Mouse (Mus musculus) embryonic facial prominence, embryonic 12.5 days (tissue): ENCODE results near the gene Pxn. TPM values are rescaled to one million over a fixed set of nuclear protein-coding genes. Genes with fewer than 3 reads are reported as not detected.
A peak's percentile ranks its signal among the peaks of the same experiment; 100 is the strongest.
"Not testable (repeated sequence)": the region's sequence is repeated elsewhere in the genome, so short reads cannot be mapped to it uniquely, and the experiment has no call there.

Experiments
- ATAC-seq: fragments of 200-750 bp; cut with Nextera tagmentation; 2 replicates; pipeline ENCODE4 v1.8.0; 2017; ENCODE audit not compliant: insufficient number of reproducible peaks, insufficient read depth, low FRiP score, low TSS enrichment
- H3K27ac ChIP-seq: fragments of 300-500 bp; sonication (generic); 2 replicates; pipeline ENCODE4 v1.5.1; 2016; ENCODE audit warnings: mild to moderate bottlenecking
- H3K27me3 ChIP-seq: fragments of 300-500 bp; sonication (generic); 2 replicates; pipeline ENCODE4 v1.6.1; 2016; ENCODE audit warnings: mild to moderate bottlenecking, moderate library complexity
- H3K36me3 ChIP-seq: fragments of 300-500 bp; sonication (generic); 2 replicates; pipeline ENCODE4 v1.6.1; 2016; ENCODE audit warnings: mild to moderate bottlenecking
- H3K4me1 ChIP-seq: fragments of 300-500 bp; sonication (generic); 2 replicates; pipeline ENCODE4 v1.6.1; 2016
- H3K4me2 ChIP-seq: fragments of 300-500 bp; sonication (generic); replicated peaks from 2 replicates; pipeline ENCODE4 v1.6.1; 2016; ENCODE audit warnings: mild to moderate bottlenecking, moderate library complexity
- H3K4me3 ChIP-seq: fragments of 300-500 bp; sonication (generic); 2 replicates; pipeline ENCODE4 v1.5.1; 2016; ENCODE audit warnings: mild to moderate bottlenecking
- H3K9ac ChIP-seq: fragments of 300-500 bp; sonication (generic); 2 replicates; pipeline ENCODE4 v1.6.1; 2016; ENCODE audit warnings: mild to moderate bottlenecking, moderate library complexity
- H3K9me3 ChIP-seq: fragments of 300-500 bp; sonication (generic); 2 replicates; pipeline ENCODE4 v1.6.1; 2016; ENCODE audit warnings: mild to moderate bottlenecking, moderate library complexity
- WGBS: fragments of 180-500 bp; shearing (Covaris S2); methylation state at CpG from one replicate; pipeline ENCODE4 v1.1.7; 2016; 5-methylcytosine and 5-hydroxymethylcytosine counted together
- polyA plus RNA-seq: library from polyadenylated mRNA; unstranded; fragments of >200 nt; fragmentation: Nextera tagmentation; extraction: Ambion mirVana; gene quantifications from 2 replicates; pipeline ENCODE4 v1.2.1, GENCODE M21; 2016

Pxn gene
- polyA plus RNA-seq, 1 experiment from 2014 or later, result 47.1 TPM

- H3K4me2 ChIP-seq, result no peak overlapping the region
Observed at GRCm38 (mm10) chr5:115487942-115488580, 18.4 kb upstream of the Pxn start.

GRCm38 (mm10) chr5:115488841-115489698, 17.4 kb upstream of the Pxn start:
- peak; percentile 47 for ATAC-seq
- under 1% methylated on average over 39 of the region's 39 CpGs for WGBS
- peak overlapping the region; percentile 62; the same call in 1 of the 2 replicates for H3K9ac ChIP-seq
- H3K36me3 ChIP-seq, result no peaks in the 10 kb centered on the region
- peak overlapping the region; percentile 35 for H3K4me3 ChIP-seq
- no peaks in the 10 kb centered on the region for H3K27me3 ChIP-seq
- peak overlapping the region; percentile 55 for H3K4me2 ChIP-seq
- H3K9me3 ChIP-seq, result no peaks in the 10 kb centered on the region
- H3K4me1 ChIP-seq, result peaks cover 28% of the 10 kb centered on the region
- H3K27ac ChIP-seq, result peak overlapping the region; percentile 100

More at GRCm38 (mm10) chr5:115487942-115488580, 18.4 kb upstream of the Pxn start:
- Histone ChIP-seq H3K4me3 (no peak overlapping the region), H3K4me1 (peaks cover 20% of the 10 kb centered on the region), H3K36me3 (no peaks in the 10 kb centered on the region), H3K27ac (peak overlapping the region; percentile 100; the same call in 1 of the 2 replicates), H3K27me3 (0 out of 2 replicates have a peak, but pooled peaks cover 1% of the 10 kb centered on the region), H3K9me3 (no peaks in the 10 kb centered on the region), H3K9ac (no peak overlapping the region)
- WGBS, result 74% methylated on average over 9 of the region's 9 CpGs
- no peak for ATAC-seq

- Histone ChIP-seq H3K27me3 (no peaks in the 10 kb centered on the region), H3K9me3 (no peaks in the 10 kb centered on the region), H3K9ac (peak overlapping the region; percentile 62), H3K4me1 (peaks cover 29% of the 10 kb centered on the region), H3K4me3 (peak overlapping the region; percentile 35), H3K36me3 (no peaks in the 10 kb centered on the region), H3K4me2 (peak overlapping the region; percentile 55), H3K27ac (peak overlapping the region; percentile 100)
- ATAC-seq, result peak; percentile 77
- under 1% methylated on average over 50 of the region's 50 CpGs for WGBS
Observed at GRCm38 (mm10) chr5:115489699-115490637, 16.5 kb upstream of the Pxn start.

GRCm38 (mm10) chr5:115490638-115491000, 15.9 kb upstream of the Pxn start:
- ATAC-seq, result no peak
- 11% methylated on average over 8 of the region's 8 CpGs for WGBS
- H3K4me3 ChIP-seq, result no peak overlapping the region
- peak overlapping the region; percentile 55 for H3K4me2 ChIP-seq
- no peak overlapping the region for H3K9ac ChIP-seq
- no peaks in the 10 kb centered on the region for H3K9me3 ChIP-seq
- H3K36me3 ChIP-seq, result no peaks in the 10 kb centered on the region
- peaks cover 29% of the 10 kb centered on the region for H3K4me1 ChIP-seq
- H3K27me3 ChIP-seq, result no peaks in the 10 kb centered on the region
- H3K27ac ChIP-seq, result no peak overlapping the region

- Histone ChIP-seq H3K27me3 (no peaks in the 10 kb centered on the region), H3K4me1 (peaks cover 29% of the 10 kb centered on the region), H3K9ac (no peak overlapping the region), H3K4me3 (no peak overlapping the region), H3K4me2 (peak overlapping the region; percentile 55; the same call in 1 of the 2 replicates), H3K36me3 (no peaks in the 10 kb centered on the region), H3K27ac (no peak overlapping the region), H3K9me3 (no peaks in the 10 kb centered on the region)
- no peak for ATAC-seq
- 37% methylated on average over 5 of the region's 5 CpGs for WGBS
Observed at GRCm38 (mm10) chr5:115491076-115491475, 15.4 kb upstream of the Pxn start.

GRCm38 (mm10) chr5:115491771-115492322, 14.6 kb upstream of the Pxn start:
- Histone ChIP-seq H3K9me3 (no peaks in the 10 kb centered on the region), H3K27me3 (no peaks in the 10 kb centered on the region), H3K4me3 (peak overlapping the region; percentile 15), H3K4me1 (peaks cover 29% of the 10 kb centered on the region), H3K27ac (0 out of 2 replicates have a peak overlapping the region, but pooled peaks have one; percentile 17), H3K9ac (peak overlapping the region; percentile 19; the same call in 1 of the 2 replicates), H3K36me3 (no peaks in the 10 kb centered on the region), H3K4me2 (peak overlapping the region; percentile 59)
- 4% methylated on average over 28 of the region's 28 CpGs for WGBS
- ATAC-seq, result no peak; the same call in 1 of the 2 replicates

GRCm38 (mm10) chr5:115492711-115493335, 13.7 kb upstream of the Pxn start:
- Histone ChIP-seq H3K27me3 (no peaks in the 10 kb centered on the region), H3K27ac (peak overlapping the region; percentile 80), H3K9ac (no peak overlapping the region), H3K4me1 (peaks cover 29% of the 10 kb centered on the region), H3K9me3 (no peaks in the 10 kb centered on the region), H3K4me2 (no peak overlapping the region), H3K4me3 (no peak overlapping the region), H3K36me3 (no peaks in the 10 kb centered on the region)
- ATAC-seq, result no peak
- 64% methylated on average over 6 of the region's 6 CpGs for WGBS

- H3K36me3 ChIP-seq, result no peaks in the 10 kb centered on the region
- WGBS, result 33% methylated on average over 5 of the region's 5 CpGs
- no peak overlapping the region for H3K4me3 ChIP-seq
- H3K27me3 ChIP-seq, result no peaks in the 10 kb centered on the region
- peaks cover 29% of the 10 kb centered on the region for H3K4me1 ChIP-seq
- H3K27ac ChIP-seq, result peak overlapping the region; percentile 80
- no peak overlapping the region for H3K4me2 ChIP-seq
- H3K9ac ChIP-seq, result peak overlapping the region; percentile 36; the same call in 1 of the 2 replicates
- ATAC-seq, result no peak
- no peaks in the 10 kb centered on the region for H3K9me3 ChIP-seq
Observed at GRCm38 (mm10) chr5:115493441-115493840, 13.0 kb upstream of the Pxn start.

- WGBS, result 85% methylated on average over 3 of the region's 3 CpGs
- not testable (repeated sequence) for ATAC-seq, H3K4me3 ChIP-seq, H3K9ac ChIP-seq, H3K27ac ChIP-seq, H3K36me3 ChIP-seq, H3K27me3 ChIP-seq, H3K9me3 ChIP-seq, H3K4me2 ChIP-seq
- H3K4me1 ChIP-seq, result peaks cover 29% of the 10 kb centered on the region
Observed at GRCm38 (mm10) chr5:115495618-115496017, 10.9 kb upstream of the Pxn start.

- Histone ChIP-seq H3K4me2 (no peak overlapping the region), H3K4me3 (no peak overlapping the region), H3K9me3 (no peaks in the 10 kb centered on the region), H3K36me3 (no peaks in the 10 kb centered on the region), H3K27ac (no peak overlapping the region), H3K27me3 (no peaks in the 10 kb centered on the region), H3K4me1 (peaks cover 21% of the 10 kb centered on the region), H3K9ac (no peak overlapping the region)
- WGBS, result 84% methylated on average over 7 of the region's 7 CpGs
- ATAC-seq, result no peak
Observed at GRCm38 (mm10) chr5:115497033-115497432, 9.4 kb upstream of the Pxn start.
